Mouse (Mus musculus) small intestine, adult 2 months (tissue): ENCODE measurements around the gene Fbxo9. TPM values are rescaled to one million over a fixed set of nuclear protein-coding genes. Genes with fewer than 3 reads are reported as not detected.

Experiments
- H3K27ac ChIP-seq: fragments of 200-500 bp; 2 replicates; pipeline ENCODE4 v1.5.1; 2012; ENCODE audit warnings: low read depth, low read length, control low read depth, inconsistent platforms; ENCODE audit not compliant: insufficient read depth
- H3K27me3 ChIP-seq: fragments of 200-500 bp; 2 replicates; pipeline ENCODE4 v1.6.1; 2012; ENCODE audit warnings: mild to moderate bottlenecking, moderate library complexity, low read length, inconsistent platforms; ENCODE audit not compliant: control insufficient read depth, insufficient read depth
- H3K36me3 ChIP-seq: fragments of 200-500 bp; 2 replicates; pipeline ENCODE4 v1.6.1; 2012; ENCODE audit warnings: mild to moderate bottlenecking, low read length, control low read depth, inconsistent platforms; ENCODE audit not compliant: control insufficient read depth, insufficient read depth
- H3K4me1 ChIP-seq: fragments of 200-500 bp; 2 replicates; pipeline ENCODE4 v1.6.1; 2012; ENCODE audit warnings: low read length, inconsistent platforms, mixed read lengths; ENCODE audit not compliant: control insufficient read depth, insufficient read depth, insufficient read length
- H3K4me3 ChIP-seq: fragments of 200-500 bp; 2 replicates; pipeline ENCODE4 v1.5.1; 2012; ENCODE audit warnings: low read depth, mild to moderate bottlenecking, control low read depth, inconsistent platforms, low read length, moderate library complexity
- CTCF ChIP-seq: fragments of 200-500 bp; IDR thresholded peaks from 2 replicates; pipeline ENCODE4 v1.5.1; 2012; ENCODE audit warnings: low read depth, mild to moderate bottlenecking, control low read depth, inconsistent platforms, low read length, moderate library complexity, mixed read lengths; ENCODE audit not compliant: insufficient replicate concordance, insufficient read length; ENCODE audit errors: extremely low read depth
- POLR2A ChIP-seq: fragments of 200-500 bp; IDR thresholded peaks from 2 replicates; pipeline ENCODE4 v1.6.1; 2012; ENCODE audit warnings: low read depth, mild to moderate bottlenecking, control low read depth, inconsistent platforms, low read length, moderate library complexity
- WGBS: fragments of 180-500 bp; shearing (Covaris S2); methylation state at CpG from one replicate; pipeline ENCODE4 v1.1.7; 2018; 5-methylcytosine and 5-hydroxymethylcytosine counted together
- polyA plus RNA-seq: library from polyadenylated mRNA; depleted of rRNA; stranded (reverse); fragments of >200 nt; gene quantifications from 2 replicates; pipeline ENCODE4 v1.2.3, GENCODE M21; 2012

The Fbxo9 gene
- polyA plus RNA-seq, 1 experiment: 74.3 TPM

DNA sequence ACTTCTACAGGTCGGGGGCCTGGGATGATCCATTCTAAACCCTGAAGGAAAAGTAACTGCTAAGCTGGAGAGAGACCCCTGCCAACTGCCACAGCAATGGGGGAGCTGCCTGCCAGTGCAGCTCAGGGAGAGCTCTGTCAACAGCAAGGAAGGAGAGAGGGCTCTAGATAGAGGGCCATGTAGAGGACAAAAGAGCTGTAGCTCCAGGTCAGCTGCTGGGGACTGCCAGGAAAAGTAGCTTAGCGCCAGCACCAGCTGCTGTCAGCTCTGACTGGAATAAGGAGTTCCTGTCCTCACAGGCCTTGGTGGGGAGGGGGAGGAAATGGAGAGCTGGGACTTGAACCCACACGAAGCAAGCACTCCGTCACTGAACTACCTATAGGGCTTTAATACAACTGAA is 20.3 kb downstream of the Fbxo9 start:
- Histone ChIP-seq H3K4me3 (no peak overlapping the region), H3K4me1 (no peaks in the 10 kb centered on the region), H3K36me3 (peaks cover 53% of the 10 kb centered on the region), H3K27me3 (no peaks in the 10 kb centered on the region), H3K27ac (no peak overlapping the region)
- WGBS: 87% methylated on average over 4 of the region's 4 CpGs
- TF ChIP-seq CTCF (no peak), POLR2A (no peak)

DNA sequence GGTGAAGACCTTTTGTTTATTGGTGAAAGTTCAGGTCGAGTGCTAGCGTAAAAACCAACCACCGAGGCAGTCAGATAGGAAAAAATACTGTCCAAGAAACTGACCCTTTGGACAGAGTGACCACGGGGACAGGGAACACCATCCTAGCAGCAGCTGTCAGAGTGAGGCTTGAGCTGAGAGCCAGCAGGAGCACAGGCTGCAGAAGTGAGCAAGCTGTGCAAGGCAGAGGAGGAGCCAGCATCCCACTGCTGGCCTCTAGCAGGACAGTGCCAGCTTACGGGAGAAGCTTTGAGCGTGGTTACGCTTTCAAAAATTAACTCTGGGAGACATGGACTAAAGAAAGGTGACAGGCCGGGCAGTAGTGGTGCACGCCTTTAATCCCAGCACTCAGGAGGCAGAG is 21.1 kb downstream of the Fbxo9 start:
- TF ChIP-seq POLR2A: no peak
- TF ChIP-seq CTCF: no peak
- Histone ChIP-seq H3K4me1 (no peaks in the 10 kb centered on the region), H3K27me3 (no peaks in the 10 kb centered on the region), H3K4me3 (no peak overlapping the region), H3K27ac (no peak overlapping the region), H3K36me3 (peaks cover 53% of the 10 kb centered on the region)
- 95% methylated on average over 9 of the region's 9 CpGs for WGBS

DNA sequence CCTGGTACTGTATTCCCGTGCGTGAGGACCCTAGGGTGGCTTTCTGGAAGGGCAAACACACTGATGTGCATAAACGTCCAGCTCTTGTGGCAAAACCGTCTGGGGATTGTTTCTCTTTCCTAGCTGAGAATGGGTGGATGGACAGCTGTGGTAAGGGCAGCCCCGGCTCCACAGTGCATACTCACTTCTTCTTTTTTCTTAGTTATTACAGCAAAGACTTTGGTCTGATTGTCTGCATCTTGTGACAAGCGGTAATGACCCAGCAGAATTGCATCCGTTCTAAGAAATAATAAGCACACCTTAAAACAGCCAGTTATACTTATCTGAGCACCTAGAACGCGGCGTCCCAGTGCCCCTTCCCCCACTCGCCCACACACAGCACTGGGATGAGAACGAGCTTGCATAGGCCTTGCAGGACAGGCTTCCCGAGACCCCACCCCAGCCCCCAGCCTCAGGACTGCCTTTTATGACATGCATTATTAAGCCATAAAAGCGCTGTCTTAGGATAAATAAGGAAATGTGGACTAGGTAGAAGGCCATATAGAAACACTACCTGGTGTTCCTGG is 23.1 kb downstream of the Fbxo9 start:
- no peak overlapping the region for H3K27ac ChIP-seq
- H3K36me3 ChIP-seq: peaks cover 53% of the 10 kb centered on the region
- 73% methylated on average over 14 of the region's 14 CpGs for WGBS

DNA sequence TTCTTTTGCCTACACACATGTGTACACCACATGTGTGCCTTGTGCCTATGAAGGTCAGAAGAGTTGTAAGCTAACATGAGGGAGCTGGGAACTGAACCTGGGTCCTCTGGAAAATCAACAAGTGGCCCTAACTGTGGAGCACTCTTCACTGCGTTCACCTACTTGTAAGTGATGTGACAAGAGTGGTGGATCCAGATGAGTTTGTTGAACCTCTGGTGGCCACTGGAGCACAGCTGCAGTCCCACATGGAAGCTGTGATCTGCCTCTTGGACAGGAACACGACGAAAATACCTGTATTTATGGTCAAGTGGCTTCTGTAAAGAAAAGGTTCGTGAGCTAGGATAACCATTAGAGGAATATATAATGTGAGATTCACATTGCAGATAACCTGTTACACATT is 24.5 kb downstream of the Fbxo9 start:
- no peak for TF ChIP-seq CTCF
- TF ChIP-seq POLR2A: no peak
- H3K27me3 ChIP-seq: no peaks in the 10 kb centered on the region
- H3K4me3 ChIP-seq: no peak overlapping the region
- no peaks in the 10 kb centered on the region for H3K4me1 ChIP-seq
- peaks cover 52% of the 10 kb centered on the region for H3K36me3 ChIP-seq
- no peak overlapping the region for H3K27ac ChIP-seq
- 90% methylated on average over 4 of the region's 4 CpGs for WGBS

More for the DNA sequence above, 23.1 kb downstream of the Fbxo9 start:
- TF ChIP-seq POLR2A (no peak), CTCF (no peak)
- Histone ChIP-seq H3K4me3 (no peak overlapping the region), H3K4me1 (no peaks in the 10 kb centered on the region), H3K27me3 (no peaks in the 10 kb centered on the region)

DNA sequence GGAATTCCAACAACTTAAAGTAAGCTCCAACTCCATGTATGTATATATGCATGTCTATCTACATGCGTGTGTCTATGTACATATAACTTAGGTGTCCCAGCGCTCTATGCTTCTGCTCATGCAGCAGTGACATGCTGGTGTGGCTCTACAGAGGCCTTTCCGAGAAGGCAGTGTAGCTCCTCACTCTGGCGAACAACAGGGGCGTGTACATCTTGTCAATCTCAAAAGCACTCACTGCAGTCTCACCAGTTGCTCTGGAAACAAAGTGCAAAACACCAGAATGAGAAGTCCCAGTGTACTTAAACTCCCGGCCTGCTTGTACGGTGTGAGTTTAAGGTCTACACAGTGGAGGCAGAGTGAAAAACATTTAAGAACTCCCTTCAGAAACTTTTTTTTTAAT is 27.0 kb downstream of the Fbxo9 start:
- TF ChIP-seq CTCF (no peak), POLR2A (no peak)
- no peak overlapping the region for H3K27ac ChIP-seq
- WGBS: 91% methylated on average over 7 of the region's 7 CpGs
- no peaks in the 10 kb centered on the region for H3K4me1 ChIP-seq
- H3K36me3 ChIP-seq: peaks cover 41% of the 10 kb centered on the region
- no peak overlapping the region for H3K4me3 ChIP-seq
- H3K27me3 ChIP-seq: no peaks in the 10 kb centered on the region

DNA sequence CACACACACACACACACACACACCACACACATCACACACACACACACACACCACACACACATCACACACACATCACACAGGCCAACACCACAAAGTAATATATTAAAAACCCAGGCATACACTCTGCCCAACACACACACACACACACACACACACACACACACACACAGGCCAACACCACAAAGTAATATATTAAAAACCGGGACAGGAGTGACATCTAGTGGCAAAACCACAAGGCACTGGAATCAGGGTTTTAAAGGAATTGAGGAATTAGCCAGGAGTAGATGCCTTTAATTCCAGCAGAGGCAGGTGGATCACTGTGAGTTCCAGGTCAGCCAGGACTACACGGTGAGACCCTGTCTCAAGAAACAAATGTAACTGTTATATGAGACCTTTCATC is 30.6 kb downstream of the Fbxo9 start:
- 20% methylated on average over 2 of the region's 2 CpGs for WGBS
- no peaks in the 10 kb centered on the region for H3K27me3 ChIP-seq
- H3K4me1 ChIP-seq: no peaks in the 10 kb centered on the region
- no peak overlapping the region for H3K27ac ChIP-seq
- H3K36me3 ChIP-seq: peaks cover 11% of the 10 kb centered on the region
- TF ChIP-seq POLR2A (no peak), CTCF (no peak)
- H3K4me3 ChIP-seq: no peak overlapping the region

DNA sequence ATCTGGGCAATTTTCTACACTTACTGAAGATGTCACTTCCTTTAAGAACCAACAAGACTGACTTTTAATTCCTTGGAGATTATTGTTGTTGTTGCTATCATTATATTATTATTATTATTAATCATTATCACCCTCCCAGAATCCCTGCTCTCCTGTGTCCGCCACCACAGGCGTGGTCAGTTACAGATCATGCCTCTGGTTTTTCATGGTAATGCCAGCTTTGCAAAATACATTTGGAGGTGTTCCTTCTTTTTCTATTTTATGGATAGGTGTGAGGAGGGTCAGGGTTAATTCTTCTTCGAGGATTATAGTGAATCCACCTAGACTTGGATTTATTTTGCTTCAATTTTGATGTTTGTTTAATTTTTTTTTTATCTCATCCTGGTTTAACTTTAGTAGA is 33.6 kb downstream of the Fbxo9 start:
- 80% methylated on average over 3 of the region's 3 CpGs for WGBS
- TF ChIP-seq CTCF (no peak), POLR2A (no peak)
- Histone ChIP-seq H3K27me3 (no peaks in the 10 kb centered on the region), H3K27ac (no peak overlapping the region), H3K4me3 (no peak overlapping the region), H3K36me3 (no peaks in the 10 kb centered on the region), H3K4me1 (no peaks in the 10 kb centered on the region)
